Mouse (Mus musculus): ENCODE measurements around the gene Mical3.
"Not testable (repeated sequence)": the region's sequence is repeated elsewhere in the genome, so short reads cannot be mapped to it uniquely, and the experiment has no call there.

The Mical3 gene

GRCm38 (mm10) chr6:120926880-120927279 is 203.9 kb downstream of the Mical3 start:
- no peak for DNase-seq

- not testable (repeated sequence) for DNase-seq
Measured at GRCm38 (mm10) chr6:120924791-120925321, 205.9 kb downstream of the Mical3 start.

GRCm38 (mm10) chr6:120917975-120918374 is 212.8 kb downstream of the Mical3 start:
- no peak for DNase-seq

- DNase-seq: peak; percentile 26 to 37
Measured at GRCm38 (mm10) chr6:120916972-120917881, 213.6 kb downstream of the Mical3 start.

GRCm38 (mm10) chr6:120916074-120916971 is 214.5 kb downstream of the Mical3 start, which contains the start of gene Bid:
Gene Bid, minus strand, starts transcription at chr6:120916853.
- peak; percentile 86 to 91 for DNase-seq

GRCm38 (mm10) chr6:120915649-120915975 is 215.2 kb downstream of the Mical3 start:
- DNase-seq: no peak

- peak; percentile 39 to 64 for DNase-seq
Measured at GRCm38 (mm10) chr6:120914911-120915648, 215.7 kb downstream of the Mical3 start.

- DNase-seq: peak; percentile 53 to 64
Measured at GRCm38 (mm10) chr6:120914533-120914910, 216.3 kb downstream of the Mical3 start.

GRCm38 (mm10) chr6:120913783-120914182 is 217.0 kb downstream of the Mical3 start:
- DNase-seq: no peak

- no peak for DNase-seq
Measured at GRCm38 (mm10) chr6:120912931-120913330, 217.9 kb downstream of the Mical3 start.

GRCm38 (mm10) chr6:120911213-120912007 is 219.4 kb downstream of the Mical3 start:
- DNase-seq: peak; percentile 26 to 56

GRCm38 (mm10) chr6:120909501-120909900 is 221.3 kb downstream of the Mical3 start:
- no peak for DNase-seq

GRCm38 (mm10) chr6:120907876-120908597 is 222.8 kb downstream of the Mical3 start:
- DNase-seq: not testable (repeated sequence)

- DNase-seq: peak; percentile 31 to 61
Measured at GRCm38 (mm10) chr6:120906521-120906920, 224.3 kb downstream of the Mical3 start.

- DNase-seq: no peak
Measured at GRCm38 (mm10) chr6:120905111-120905510, 225.7 kb downstream of the Mical3 start.

GRCm38 (mm10) chr6:120903961-120904360 is 226.8 kb downstream of the Mical3 start:
- no peak for DNase-seq

- DNase-seq: peak; percentile 30 to 48
Measured at GRCm38 (mm10) chr6:120903450-120903912, 227.3 kb downstream of the Mical3 start.

- no peak for DNase-seq
Measured at GRCm38 (mm10) chr6:120901776-120902645, 228.8 kb downstream of the Mical3 start.

GRCm38 (mm10) chr6:120898188-120898833 is 232.5 kb downstream of the Mical3 start:
- peak; percentile 64 to 65 for DNase-seq

Data from cerebellum, postnatal 14 days (tissue).